20 mouse cellular contexts compared by ENCODE assay signal in genomic region chr6:97993507-97993906, GRCm38 (mm10).
A peak's percentile ranks its signal among the peaks of the same experiment; 100 is the strongest.
DNase-seq lines count a peak whose midpoint lies in the region; TF ChIP-seq lines count a peak whose summit lies in the region.
"Had no signal": no experiment of that assay in that cellular context is flagged by ENCODE, and none has a peak within 500 bp of the region (broad histone marks: within the 10 kb centered on the region; RNA-seq: fewer than 3 reads in every experiment).

No protein-coding gene starts in this region.

- DNase-seq in left cerebral cortex, adult 2 months (ENCODE audit: extremely low spot score in 1 of 2, low spot score in 2 of 2): no peak
- DNase-seq in left cerebral cortex, adult 11 months (ENCODE audit: low spot score): no peak
- DNase-seq in right cerebral cortex, postnatal 25 days: peak; percentile 12
- DNase-seq in right cerebral cortex, postnatal 14 days: no peak
- no peak for DNase-seq in cerebellum, adult 18-20 months
- no peak for DNase-seq in spleen, adult 12 weeks (ENCODE audit: low spot score)
- DNase-seq: adrenal gland, adult 2 months; adrenal gland, postnatal 10 days; adrenal gland, postnatal 25 days; cerebellum, adult 11-12 months; cerebellum, adult 8-10 months; cerebellum, adult 9-11 months; cerebellum, postnatal 14 days; cerebellum, postnatal 36 days; forebrain, postnatal 0 days had no signal

- H3K27ac ChIP-seq in left cerebral cortex, adult 2 months: peak overlapping the region; percentile 53; the same call in 1 of the 2 replicates
- H3K27ac ChIP-seq in cortical plate, adult 2 months (ENCODE audit: insufficient read depth, low read length): no peak overlapping the region
- H3K27ac ChIP-seq: embryonic facial prominence, embryonic 10.5 days; embryonic facial prominence, embryonic 12.5 days; forebrain, embryonic 13.5 days; forebrain, embryonic 15.5 days had no signal

- H3K4me3 ChIP-seq in left cerebral cortex, adult 2 months: peak overlapping the region; percentile 27
- peak overlapping the region; percentile 44 for H3K4me3 ChIP-seq in cortical plate, adult 2 months (ENCODE audit: insufficient read depth, low read length)
- H3K4me3 ChIP-seq: embryonic facial prominence, embryonic 10.5 days; embryonic facial prominence, embryonic 12.5 days; forebrain, embryonic 13.5 days; forebrain, embryonic 15.5 days had no signal

- no peak for TF ChIP-seq CTCF in left cerebral cortex, adult 2 months (IDR thresholded peaks at IDR 0.05)
- TF ChIP-seq CTCF in cortical plate, adult 2 months (IDR thresholded peaks at IDR 0.05; ENCODE audit: extremely low read depth, insufficient read depth, low read length): no peak

- TF ChIP-seq POLR2A in cortical plate, adult 2 months (IDR thresholded peaks at IDR 0.05; ENCODE audit: extremely low read depth, insufficient read depth, low read length): 0 out of 2 replicates have a peak, but pooled peaks have one; percentile 16

- intact Hi-C loops in left cerebral cortex, adult 2 months (cut with DNase I): no loop called here

- peaks cover 3% of the 10 kb centered on the region; the same call in 1 of the 2 replicates for H3K4me1 ChIP-seq in cortical plate, adult 2 months (ENCODE audit: control insufficient read depth, insufficient read depth, low read length)
- H3K4me1 ChIP-seq: embryonic facial prominence, embryonic 12.5 days; forebrain, embryonic 13.5 days; forebrain, embryonic 15.5 days had no signal
